Mouse (Mus musculus): ENCODE results near the gene Igf1r. TPM values are rescaled to one million over a fixed set of nuclear protein-coding genes. Genes with fewer than 3 reads are reported as not detected.

The Igf1r gene
- polyA plus RNA-seq, 1 experiment from 2014 or later, result 36.6 TPM

DNA sequence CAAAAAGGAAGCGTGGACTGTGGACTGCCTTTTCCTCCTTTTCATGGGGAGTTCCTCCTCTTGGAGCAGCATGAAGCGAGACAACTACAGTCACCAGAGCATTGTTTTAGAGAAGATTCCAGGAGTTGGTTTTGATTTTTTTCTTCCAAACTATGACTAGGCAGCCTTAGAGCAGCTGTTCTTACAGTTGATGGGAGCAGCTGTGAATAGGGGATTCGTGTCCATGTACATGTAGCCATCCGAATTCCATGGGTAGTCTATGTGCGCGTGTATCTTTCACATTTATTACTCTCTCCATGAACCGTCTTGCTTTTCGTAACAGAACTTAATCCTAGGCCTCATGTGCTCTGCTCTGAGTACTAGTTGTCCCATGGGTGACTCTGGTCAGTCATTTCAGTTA, 199.8 kb downstream of the Igf1r start:
- no peak overlapping the region for H3K27ac ChIP-seq
- H3K4me2 ChIP-seq (replicated peaks), result no peak overlapping the region
- H3K9ac ChIP-seq, result no peak overlapping the region
- H3K4me3 ChIP-seq, result no peak overlapping the region
- no peaks in the 10 kb centered on the region for H3K36me3 ChIP-seq
- H3K27me3 ChIP-seq, result no peaks in the 10 kb centered on the region
- peaks cover 44% of the 10 kb centered on the region for H3K4me1 ChIP-seq
- no peaks in the 10 kb centered on the region for H3K9me3 ChIP-seq
- WGBS, result 86% methylated on average over 8 of the region's 8 CpGs
- no peak for ATAC-seq (ENCODE audit: insufficient number of reproducible peaks, insufficient read depth, low FRiP score, low TSS enrichment)

DNA sequence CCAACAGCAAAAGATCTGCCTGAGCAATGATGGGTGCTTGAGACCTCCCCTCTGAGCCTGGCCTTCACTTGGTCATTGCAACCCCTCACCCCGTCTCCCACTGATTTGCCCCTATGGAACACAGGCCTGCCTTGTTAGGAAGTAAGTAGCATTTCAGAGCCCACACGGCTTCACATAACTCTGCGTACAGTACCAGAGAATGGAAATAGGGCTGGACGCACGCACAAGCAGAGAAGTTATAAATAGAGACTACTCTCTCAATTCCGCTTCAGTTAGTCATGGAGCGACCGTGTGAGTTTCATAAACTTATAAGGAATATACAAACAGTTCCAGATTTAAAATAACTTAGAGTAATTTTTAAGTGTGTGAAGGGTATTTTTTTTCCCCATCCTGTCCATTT, 200.6 kb downstream of the Igf1r start:
- Histone ChIP-seq H3K9me3 (no peaks in the 10 kb centered on the region), H3K9ac (no peak overlapping the region), H3K36me3 (no peaks in the 10 kb centered on the region), H3K4me3 (no peak overlapping the region), H3K27ac (no peak overlapping the region), H3K27me3 (no peaks in the 10 kb centered on the region), H3K4me1 (peaks cover 38% of the 10 kb centered on the region), H3K4me2 (replicated peaks) (no peak overlapping the region)
- no peak for ATAC-seq (ENCODE audit: insufficient number of reproducible peaks, insufficient read depth, low FRiP score, low TSS enrichment)
- WGBS, result 77% methylated on average over 8 of the region's 8 CpGs

DNA sequence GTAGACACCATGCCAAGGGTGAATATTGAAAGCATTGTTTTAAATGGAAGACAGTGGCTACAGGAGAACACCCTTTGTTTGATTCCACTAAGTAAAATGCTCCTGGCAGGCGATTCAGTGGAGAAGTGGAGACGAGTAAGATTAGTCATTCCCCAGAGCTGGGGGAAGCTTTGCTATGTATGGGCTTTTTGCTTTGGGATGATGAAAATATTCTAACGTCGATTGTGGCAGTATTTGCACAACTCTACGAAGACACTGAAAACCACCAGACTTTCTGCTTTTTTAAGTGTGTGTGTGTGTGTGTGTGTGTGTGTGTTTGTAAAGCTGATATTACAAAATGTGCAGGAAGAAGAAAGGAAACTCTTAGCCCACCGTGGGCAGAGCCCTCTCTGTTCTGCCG, 202.0 kb downstream of the Igf1r start:
- no peak overlapping the region for H3K4me3 ChIP-seq
- H3K4me1 ChIP-seq, result peaks cover 26% of the 10 kb centered on the region
- H3K9me3 ChIP-seq, result no peaks in the 10 kb centered on the region
- no peak overlapping the region for H3K4me2 ChIP-seq (replicated peaks)
- H3K27me3 ChIP-seq, result no peaks in the 10 kb centered on the region
- ATAC-seq (ENCODE audit: insufficient number of reproducible peaks, insufficient read depth, low FRiP score, low TSS enrichment), result no peak
- no peak overlapping the region for H3K27ac ChIP-seq
- no peaks in the 10 kb centered on the region for H3K36me3 ChIP-seq
- WGBS, result 51% methylated on average over 7 of the region's 7 CpGs
- no peak overlapping the region for H3K9ac ChIP-seq

DNA sequence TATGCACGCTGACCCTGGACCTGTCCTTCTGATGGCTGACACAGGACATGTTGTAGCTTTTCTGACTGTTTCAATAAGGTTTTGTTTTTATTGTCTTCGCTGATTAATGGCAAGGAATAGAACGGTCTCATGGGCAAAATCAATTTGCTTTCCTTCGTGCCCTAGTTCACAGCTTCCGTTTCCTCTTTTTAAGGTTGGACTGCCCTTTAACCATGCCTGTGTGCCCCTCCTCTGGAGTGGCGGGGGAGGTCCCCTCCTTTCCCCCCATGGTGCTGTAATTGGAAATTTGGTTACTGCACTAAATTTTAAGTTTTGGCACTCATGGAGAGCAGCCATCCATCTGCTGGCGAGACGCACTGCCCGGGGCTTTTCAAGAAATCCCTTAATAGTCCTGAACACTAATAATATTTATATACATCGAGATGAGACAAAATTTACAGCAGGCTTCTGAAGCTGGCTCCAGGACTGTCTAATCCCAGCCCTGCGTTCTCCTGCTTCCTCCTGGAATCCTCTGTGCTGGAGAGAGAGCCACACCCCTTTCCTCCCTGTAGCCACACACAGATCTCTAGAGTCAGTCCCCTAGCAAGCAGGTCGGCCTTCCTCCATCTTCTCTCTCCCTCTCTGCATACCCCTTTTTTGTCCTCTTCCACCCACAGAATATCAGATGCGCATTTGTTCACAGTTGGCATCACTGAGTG, 207.6 kb downstream of the Igf1r start:
- Histone ChIP-seq H3K4me1 (peaks cover 24% of the 10 kb centered on the region), H3K27me3 (no peaks in the 10 kb centered on the region), H3K9ac (no peak overlapping the region), H3K4me2 (replicated peaks) (no peak overlapping the region), H3K27ac (no peak overlapping the region), H3K9me3 (no peaks in the 10 kb centered on the region), H3K4me3 (no peak overlapping the region), H3K36me3 (peaks cover 8% of the 10 kb centered on the region)
- no peak for ATAC-seq (ENCODE audit: insufficient number of reproducible peaks, insufficient read depth, low FRiP score, low TSS enrichment)
- 45% methylated on average over 13 of the region's 13 CpGs for WGBS

DNA sequence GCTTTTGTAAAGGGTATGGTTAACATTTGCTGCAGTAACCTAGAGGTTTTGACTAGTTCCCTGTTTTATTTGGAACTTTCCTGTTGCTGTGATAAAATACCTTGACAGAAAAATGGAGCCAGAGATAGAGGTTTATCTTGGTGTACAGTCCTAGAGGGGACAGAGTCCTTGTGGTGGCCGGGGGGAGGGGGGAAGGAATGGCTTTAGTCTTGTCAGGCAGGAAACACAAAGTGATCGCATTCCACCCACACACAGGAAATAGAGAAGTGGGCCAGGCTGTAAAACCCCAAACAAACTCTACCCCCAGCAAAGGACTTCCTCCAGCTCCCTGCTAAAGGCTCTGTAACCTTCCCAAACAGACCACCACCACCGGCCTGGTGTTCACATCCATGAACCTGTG, 211.4 kb downstream of the Igf1r start:
- Histone ChIP-seq H3K4me1 (peaks cover 21% of the 10 kb centered on the region), H3K27ac (no peak overlapping the region), H3K27me3 (no peaks in the 10 kb centered on the region), H3K36me3 (peaks cover 19% of the 10 kb centered on the region), H3K9me3 (no peaks in the 10 kb centered on the region), H3K9ac (no peak overlapping the region), H3K4me2 (replicated peaks) (no peak overlapping the region), H3K4me3 (no peak overlapping the region)
- ATAC-seq (ENCODE audit: insufficient number of reproducible peaks, insufficient read depth, low FRiP score, low TSS enrichment), result no peak
- WGBS, result 64% methylated on average over 3 of the region's 3 CpGs

DNA sequence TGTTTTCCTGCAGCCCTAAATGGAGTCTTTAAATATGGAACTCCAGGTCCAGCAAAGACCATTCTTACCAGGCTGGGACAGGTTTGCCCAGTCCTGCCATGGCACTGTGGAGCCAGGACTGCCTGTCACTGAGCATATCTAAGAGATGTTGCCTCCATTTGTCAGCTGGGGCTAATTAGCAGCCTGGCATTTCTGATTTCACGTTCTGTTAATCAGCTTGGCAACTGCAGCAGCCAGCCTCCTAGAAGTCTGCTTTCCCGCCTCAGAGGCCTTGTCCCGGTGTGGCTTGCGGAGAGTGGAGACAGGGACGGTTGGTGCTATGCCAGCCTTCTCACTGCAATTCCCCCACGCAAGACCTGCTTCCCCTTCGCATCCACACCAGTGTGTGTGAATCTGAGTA, 220.1 kb downstream of the Igf1r start:
- no peak for ATAC-seq (ENCODE audit: insufficient number of reproducible peaks, insufficient read depth, low FRiP score, low TSS enrichment)
- H3K36me3 ChIP-seq, result peaks cover 49% of the 10 kb centered on the region
- no peak overlapping the region for H3K4me3 ChIP-seq
- H3K27ac ChIP-seq, result no peak overlapping the region
- H3K4me2 ChIP-seq (replicated peaks), result no peak overlapping the region
- H3K9me3 ChIP-seq, result no peaks in the 10 kb centered on the region
- H3K9ac ChIP-seq, result no peak overlapping the region
- 78% methylated on average over 7 of the region's 7 CpGs for WGBS
- H3K4me1 ChIP-seq, result 0 out of 2 replicates have a peak, but pooled peaks cover 3% of the 10 kb centered on the region
- no peaks in the 10 kb centered on the region for H3K27me3 ChIP-seq

DNA sequence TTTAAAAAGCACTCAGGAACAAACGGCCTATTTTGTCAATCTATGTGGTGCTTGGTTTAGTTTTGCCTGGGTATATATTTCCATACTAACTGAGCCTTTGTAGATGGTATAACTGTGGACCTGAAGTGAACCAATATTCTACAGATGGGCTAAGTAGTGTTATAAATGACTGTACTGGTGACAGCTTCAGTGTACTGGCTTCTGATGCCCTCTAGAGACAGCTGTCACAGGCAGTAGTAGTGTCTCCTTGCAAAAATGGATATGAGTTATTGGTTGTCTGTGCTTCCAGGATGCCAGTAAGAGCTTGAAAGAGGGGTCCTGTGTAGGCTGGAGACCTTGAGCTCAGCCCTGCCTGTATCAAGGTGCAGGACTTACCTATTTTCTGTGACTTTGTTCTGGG, 227.0 kb downstream of the Igf1r start:
- no peak for ATAC-seq (ENCODE audit: insufficient number of reproducible peaks, insufficient read depth, low FRiP score, low TSS enrichment)
- H3K4me1 ChIP-seq, result no peaks in the 10 kb centered on the region
- H3K27me3 ChIP-seq, result no peaks in the 10 kb centered on the region
- no peak overlapping the region for H3K9ac ChIP-seq
- no peaks in the 10 kb centered on the region for H3K9me3 ChIP-seq
- H3K36me3 ChIP-seq, result peaks cover 38% of the 10 kb centered on the region
- no peak overlapping the region for H3K27ac ChIP-seq
- no peak overlapping the region for H3K4me2 ChIP-seq (replicated peaks)
- no peak overlapping the region for H3K4me3 ChIP-seq
- WGBS, result 89% methylated on average over 1 of the region's 1 CpGs

DNA sequence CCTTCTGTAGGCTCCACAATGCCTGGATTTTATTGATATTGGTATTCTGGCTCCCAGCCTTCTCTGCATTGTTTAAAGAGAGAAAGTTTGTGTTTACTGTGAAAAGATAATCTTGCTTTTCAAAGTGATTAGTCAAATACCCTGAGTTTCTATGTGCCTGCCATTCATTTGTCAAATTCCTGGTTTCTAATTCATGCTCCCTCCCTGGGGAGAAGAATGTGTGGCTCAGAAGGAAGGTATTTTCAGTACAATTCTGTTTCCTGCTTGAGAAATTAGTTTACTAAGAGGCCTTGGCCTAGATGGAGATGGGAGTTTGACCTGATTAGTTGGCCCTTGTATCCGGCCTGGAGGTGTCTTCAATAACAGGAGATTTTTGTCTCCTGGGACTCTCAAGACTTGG, 228.5 kb downstream of the Igf1r start:
- Histone ChIP-seq H3K4me2 (replicated peaks) (no peak overlapping the region), H3K4me3 (no peak overlapping the region), H3K9me3 (no peaks in the 10 kb centered on the region), H3K9ac (no peak overlapping the region), H3K27me3 (no peaks in the 10 kb centered on the region), H3K4me1 (no peaks in the 10 kb centered on the region), H3K36me3 (peaks cover 37% of the 10 kb centered on the region), H3K27ac (no peak overlapping the region)
- WGBS, result 52% methylated on average over 1 of the region's 1 CpGs
- ATAC-seq (ENCODE audit: insufficient number of reproducible peaks, insufficient read depth, low FRiP score, low TSS enrichment), result no peak

DNA sequence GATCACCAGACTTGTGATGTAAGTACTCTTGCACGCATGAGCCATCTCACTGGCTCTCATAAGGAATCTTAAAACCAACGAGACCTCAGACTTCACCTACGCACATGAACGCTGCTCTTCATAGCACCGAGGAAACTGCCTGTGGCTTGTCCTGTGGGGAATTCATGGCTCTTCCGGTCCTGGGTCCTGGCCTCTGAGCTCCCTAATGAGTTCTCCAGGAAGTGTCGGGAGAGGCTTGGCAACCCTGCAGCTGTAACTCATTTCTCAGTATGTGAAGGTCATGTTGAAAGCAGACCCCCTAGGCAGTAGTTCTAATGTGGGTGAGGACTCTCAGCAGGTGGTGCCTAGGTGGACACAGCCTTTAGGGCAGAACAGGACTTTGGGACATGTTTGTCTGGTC, 229.4 kb downstream of the Igf1r start:
- H3K27me3 ChIP-seq, result no peaks in the 10 kb centered on the region
- 56% methylated on average over 7 of the region's 7 CpGs for WGBS
- no peak overlapping the region for H3K4me3 ChIP-seq
- no peaks in the 10 kb centered on the region for H3K4me1 ChIP-seq
- H3K9ac ChIP-seq, result no peak overlapping the region
- ATAC-seq (ENCODE audit: insufficient number of reproducible peaks, insufficient read depth, low FRiP score, low TSS enrichment), result no peak
- no peak overlapping the region for H3K4me2 ChIP-seq (replicated peaks)
- no peak overlapping the region for H3K27ac ChIP-seq
- peaks cover 37% of the 10 kb centered on the region for H3K36me3 ChIP-seq
- no peaks in the 10 kb centered on the region for H3K9me3 ChIP-seq

DNA sequence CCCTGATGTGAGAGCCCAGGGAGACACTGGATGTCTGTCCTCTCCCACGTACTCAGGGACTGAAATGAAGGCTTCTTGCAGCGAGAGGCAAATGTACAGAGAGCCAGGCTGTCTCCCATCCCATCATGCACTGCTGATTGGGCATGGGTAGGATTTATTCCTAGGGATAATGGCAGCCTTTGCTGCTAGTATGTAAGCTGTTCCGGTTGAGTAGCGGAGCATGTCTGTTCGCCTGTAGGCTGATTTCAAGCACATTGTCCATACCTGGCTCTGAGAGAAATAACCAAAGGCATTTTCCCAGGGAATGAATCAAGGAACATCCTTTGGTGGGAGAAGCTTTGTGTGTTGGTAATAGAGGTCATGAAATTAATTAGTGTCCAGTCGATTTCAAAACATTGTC, 230.1 kb downstream of the Igf1r start:
- Histone ChIP-seq H3K9me3 (no peaks in the 10 kb centered on the region), H3K4me1 (no peaks in the 10 kb centered on the region), H3K27ac (no peak overlapping the region), H3K27me3 (no peaks in the 10 kb centered on the region), H3K9ac (no peak overlapping the region), H3K36me3 (peaks cover 44% of the 10 kb centered on the region), H3K4me3 (no peak overlapping the region), H3K4me2 (replicated peaks) (no peak overlapping the region)
- ATAC-seq (ENCODE audit: insufficient number of reproducible peaks, insufficient read depth, low FRiP score, low TSS enrichment), result no peak
- 85% methylated on average over 6 of the region's 6 CpGs for WGBS

DNA sequence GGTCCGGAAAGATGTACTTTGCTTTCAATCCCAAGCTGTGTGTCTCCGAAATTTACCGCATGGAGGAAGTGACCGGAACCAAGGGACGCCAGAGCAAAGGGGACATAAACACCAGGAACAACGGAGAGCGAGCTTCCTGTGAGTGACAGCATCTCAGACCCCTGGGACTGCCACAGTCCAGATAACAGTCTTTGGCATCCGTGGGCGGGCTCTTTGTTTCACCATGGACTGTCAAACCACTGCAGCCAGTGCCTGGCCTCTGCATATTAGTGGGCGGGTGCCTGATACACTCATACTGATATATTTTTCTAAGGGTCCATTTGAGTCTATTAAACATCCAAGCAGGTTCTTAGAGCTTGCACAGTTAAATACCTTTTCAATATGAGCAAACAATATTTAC, 230.8 kb downstream of the Igf1r start:
- Histone ChIP-seq H3K9ac (no peak overlapping the region), H3K4me3 (no peak overlapping the region), H3K27ac (no peak overlapping the region), H3K9me3 (no peaks in the 10 kb centered on the region), H3K27me3 (no peaks in the 10 kb centered on the region), H3K4me2 (replicated peaks) (no peak overlapping the region), H3K4me1 (no peaks in the 10 kb centered on the region), H3K36me3 (peaks cover 45% of the 10 kb centered on the region)
- ATAC-seq (ENCODE audit: insufficient number of reproducible peaks, insufficient read depth, low FRiP score, low TSS enrichment), result no peak
- WGBS, result 86% methylated on average over 10 of the region's 10 CpGs

DNA sequence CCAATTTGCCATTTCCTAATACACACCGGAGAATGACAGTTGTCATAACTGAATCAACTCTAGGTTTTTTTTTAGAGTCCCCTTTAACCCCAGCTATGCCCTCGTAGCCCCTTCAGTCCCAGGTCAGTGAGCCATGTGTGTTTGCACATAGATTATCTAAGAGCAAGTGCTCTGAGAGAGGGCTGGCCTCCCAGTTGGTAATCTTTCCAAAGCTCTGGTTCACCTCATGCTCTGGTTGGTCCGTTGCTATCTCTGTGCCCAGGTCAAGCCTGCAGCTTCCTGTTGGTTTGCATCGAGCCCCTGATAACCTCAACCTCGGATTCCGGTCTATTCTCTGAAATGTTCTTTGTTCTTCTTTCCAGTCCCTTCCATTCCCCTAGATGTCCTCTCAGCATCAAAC, 236.6 kb downstream of the Igf1r start:
- H3K9me3 ChIP-seq, result no peaks in the 10 kb centered on the region
- no peaks in the 10 kb centered on the region for H3K4me1 ChIP-seq
- WGBS, result 85% methylated on average over 6 of the region's 6 CpGs
- H3K9ac ChIP-seq, result no peak overlapping the region
- no peak for ATAC-seq (ENCODE audit: insufficient number of reproducible peaks, insufficient read depth, low FRiP score, low TSS enrichment)
- peaks cover 83% of the 10 kb centered on the region for H3K36me3 ChIP-seq
- H3K27me3 ChIP-seq, result no peaks in the 10 kb centered on the region
- no peak overlapping the region for H3K27ac ChIP-seq
- no peak overlapping the region for H3K4me3 ChIP-seq
- H3K4me2 ChIP-seq (replicated peaks), result no peak overlapping the region

Data from embryonic facial prominence, embryonic 12.5 days (tissue).